ENCODE assay signal across 12 mouse cellular contexts in genomic region chr2:60838856-60839255, GRCm38 (mm10).
DNase-seq lines count a peak whose midpoint lies in the region; ATAC-seq lines count a peak whose summit lies in the region.
"Had no signal": no experiment of that assay in that cellular context is flagged by ENCODE, and none has a peak within 500 bp of the region (broad histone marks: within the 10 kb centered on the region; RNA-seq: fewer than 3 reads in every experiment).

No protein-coding gene starts in this region.

- no peak overlapping the region for H3K4me3 ChIP-seq in midbrain, embryonic 11.5 days (ENCODE audit: low read depth, low read length)
- no peak overlapping the region for H3K4me3 ChIP-seq in midbrain, embryonic 10.5 days
- H3K4me3 ChIP-seq: neural tube, embryonic 13.5 days had no signal

- H3K9me3 ChIP-seq in midbrain, embryonic 11.5 days (ENCODE audit: control insufficient read depth, low read length): no peaks in the 10 kb centered on the region
- H3K9me3 ChIP-seq in midbrain, embryonic 10.5 days (replicated peaks): no peaks in the 10 kb centered on the region
- H3K9me3 ChIP-seq: neural tube, embryonic 13.5 days had no signal

- no peak overlapping the region for H3K4me2 ChIP-seq in midbrain, embryonic 11.5 days
- H3K4me2 ChIP-seq: neural tube, embryonic 13.5 days had no signal

- DNase-seq in adrenal gland, adult 8-10 months: peak; percentile 27
- no peak for DNase-seq in adrenal gland, postnatal 25 days
- DNase-seq in midbrain, embryonic 11.5 days (ENCODE audit: low spot score, missing footprints): peak; percentile 69
- DNase-seq in midbrain, embryonic 10.5 days (ENCODE audit: low spot score): no peak
- peak; percentile 73 for DNase-seq in kidney, postnatal 10 days
- DNase-seq in lung, postnatal 4 days: peak; percentile 57 to 66
- DNase-seq in urinary bladder, postnatal 4 days (ENCODE audit: low spot score in 2 of 2): no peak
- DNase-seq: gastrocnemius, postnatal 14 days; right cerebral cortex, postnatal 14 days had no signal

- no peak for ATAC-seq in midbrain, embryonic 11.5 days (ENCODE audit: low FRiP score)
- no peak for ATAC-seq in megakaryocyte, adult 5-6 weeks (ENCODE audit: poor library complexity, severe bottlenecking)
- ATAC-seq: intestine, postnatal 0 days had no signal

- 0 out of 2 replicates have a peak, but pooled peaks cover 5% of the 10 kb centered on the region for H3K4me1 ChIP-seq in midbrain, embryonic 11.5 days (ENCODE audit: control insufficient read depth, insufficient read depth, low read length)
- H3K4me1 ChIP-seq in midbrain, embryonic 10.5 days: peaks cover 23% of the 10 kb centered on the region

- H3K9ac ChIP-seq in midbrain, embryonic 11.5 days (ENCODE audit: low read length): no peak overlapping the region
- H3K9ac ChIP-seq: neural tube, embryonic 13.5 days had no signal

- H3K27me3 ChIP-seq in midbrain, embryonic 11.5 days (ENCODE audit: control insufficient read depth, insufficient read depth, low read length): no peaks in the 10 kb centered on the region
- H3K27me3 ChIP-seq in midbrain, embryonic 10.5 days (ENCODE audit: low read depth, poor library complexity, severe bottlenecking): no peaks in the 10 kb centered on the region
- H3K27me3 ChIP-seq: neural tube, embryonic 13.5 days had no signal

- no peaks in the 10 kb centered on the region for H3K36me3 ChIP-seq in midbrain, embryonic 11.5 days (ENCODE audit: control insufficient read depth, insufficient read depth, low read length)
- H3K36me3 ChIP-seq in midbrain, embryonic 10.5 days: no peaks in the 10 kb centered on the region
- H3K36me3 ChIP-seq: neural tube, embryonic 13.5 days had no signal

- 67% methylated on average over 5 of the region's 5 CpGs for whole genome bisulfite sequencing in midbrain, embryonic 11.5 days
- 73% methylated on average over 5 of the region's 5 CpGs for WGBS in midbrain, embryonic 10.5 days

- H3K27ac ChIP-seq in midbrain, embryonic 11.5 days (ENCODE audit: low read depth, low read length): no peak overlapping the region
- no peak overlapping the region for H3K27ac ChIP-seq in midbrain, embryonic 10.5 days (replicated peaks)
- H3K27ac ChIP-seq: neural tube, embryonic 13.5 days had no signal

Comparison
In these comparisons a context has a peak if more than half of its experiments do, and no peak if none do; other contexts are left out.
1. DNase-seq: peak in adrenal gland, adult 8-10 months (single experiment), midbrain, embryonic 11.5 days (single experiment), kidney, postnatal 10 days (single experiment) and lung, postnatal 4 days (2 of 2); none in adrenal gland, postnatal 25 days (single experiment), midbrain, embryonic 10.5 days (single experiment) and urinary bladder, postnatal 4 days (0 of 2).